Mouse (Mus musculus) gastrocnemius, adult 18-20 months (tissue): ENCODE results near the gene Cirbp. TPM values are rescaled to one million over a fixed set of nuclear protein-coding genes. Genes with fewer than 3 reads are reported as not detected.
"Not testable (repeated sequence)": the region's sequence is repeated elsewhere in the genome, so short reads cannot be mapped to it uniquely, and the experiment has no call there.

ENCODE experiments used
- DNase-seq: peaks from one replicate; pipeline ENCODE4 v3.0.0; 2021; ENCODE audit warnings: low spot score
- total RNA-seq, 2 experiments: library from RNA; stranded (reverse); gene quantifications; 2 replicates each; pipeline ENCODE4 v1.2.3; 2021

The Cirbp gene
- total RNA-seq, 2 experiments from 2014 or later = 28.9 to 37.5 TPM

GRCm38 (mm10) chr10:80161522-80162242 lies 4.1 kb upstream of the Cirbp start:
- no peak for DNase-seq

- DNase-seq = no peak
Observed at GRCm38 (mm10) chr10:80162243-80162608, 3.6 kb upstream of the Cirbp start.

GRCm38 (mm10) chr10:80162716-80163299 lies 3.0 kb upstream of the Cirbp start:
- DNase-seq = no peak

- peak; percentile 56 for DNase-seq
Observed at GRCm38 (mm10) chr10:80163721-80164120, 2.1 kb upstream of the Cirbp start.

GRCm38 (mm10) chr10:80164161-80164997 lies 1.4 kb upstream of the Cirbp start:
- peak; percentile 28 for DNase-seq

- peak; percentile 98 for DNase-seq
Observed at GRCm38 (mm10) chr10:80164998-80165344, 814 bp upstream of the Cirbp start.

GRCm38 (mm10) chr10:80166136-80166535 lies 351 bp downstream of the Cirbp start:
- not testable (repeated sequence) for DNase-seq

- peak; percentile 99 for DNase-seq
Observed at GRCm38 (mm10) chr10:80167460-80168037, 1.8 kb downstream of the Cirbp start.

GRCm38 (mm10) chr10:80168038-80168661 lies 2.4 kb downstream of the Cirbp start:
- DNase-seq = peak; percentile 94

- DNase-seq = no peak
Observed at GRCm38 (mm10) chr10:80169070-80169469, 3.3 kb downstream of the Cirbp start.

GRCm38 (mm10) chr10:80169651-80170050 lies 3.9 kb downstream of the Cirbp start:
- no peak for DNase-seq

- no peak for DNase-seq
Observed at GRCm38 (mm10) chr10:80170052-80170451, 4.3 kb downstream of the Cirbp start.

- DNase-seq = no peak
Observed at GRCm38 (mm10) chr10:80170601-80171021, 4.8 kb downstream of the Cirbp start.

- no peak for DNase-seq
Observed at GRCm38 (mm10) chr10:80171252-80171651, 5.5 kb downstream of the Cirbp start.

GRCm38 (mm10) chr10:80171760-80172526 lies 6.2 kb downstream of the Cirbp start:
- peak; percentile 9 for DNase-seq

- DNase-seq = peak; percentile 90
Observed at GRCm38 (mm10) chr10:80172527-80173292, 6.9 kb downstream of the Cirbp start, which contains the start of gene 1600002K03Rik. 1600002K03Rik (plus strand) TSS chr10:80172944.

GRCm38 (mm10) chr10:80173358-80173757 lies 7.6 kb downstream of the Cirbp start:
- DNase-seq = peak; percentile 15

- DNase-seq = peak; percentile 9
Observed at GRCm38 (mm10) chr10:80173955-80174640, 8.3 kb downstream of the Cirbp start.

- peak; percentile 30 for DNase-seq
Observed at GRCm38 (mm10) chr10:80174705-80175104, 8.9 kb downstream of the Cirbp start.
